Comparison of ENCODE assay signal across 8 mouse cellular contexts in the genomic region with DNA sequence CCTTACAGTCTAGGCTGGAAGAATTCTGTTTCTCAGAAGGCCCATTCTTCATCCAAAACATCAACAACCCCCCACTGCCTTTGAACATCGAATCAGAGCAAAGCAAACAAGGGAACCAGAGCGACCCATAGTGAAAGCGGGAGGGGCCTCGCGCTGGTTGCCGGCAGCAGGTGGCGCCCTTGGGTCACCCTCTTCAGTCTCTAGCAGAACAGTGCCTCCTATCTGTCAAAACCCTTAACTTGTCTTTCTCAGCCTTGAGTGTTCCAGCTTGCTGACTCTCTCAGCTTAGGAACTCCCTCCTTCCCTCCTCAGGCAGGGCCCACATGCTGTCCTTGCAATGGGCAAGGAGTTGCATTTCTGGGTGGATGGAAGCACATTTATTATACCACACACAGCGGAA. TPM values are rescaled to one million over a fixed set of nuclear protein-coding genes. Genes with fewer than 3 reads are reported as not detected.
DNase-seq lines count a peak whose midpoint lies in the region; ATAC-seq and TF ChIP-seq lines count a peak whose summit lies in the region.

No protein-coding gene starts in this region.

- no peak overlapping the region for H3K4me3 ChIP-seq in cortical plate, adult 2 months (ENCODE audit: insufficient read depth, low read length)
- H3K4me3 ChIP-seq in left cerebral cortex, adult 2 months = no peak overlapping the region

- no peak for TF ChIP-seq POLR2A in cortical plate, adult 2 months (IDR thresholded peaks at IDR 0.05; ENCODE audit: extremely low read depth, insufficient read depth, low read length)

- intact Hi-C loops in left cerebral cortex, adult 2 months (cut with DNase I) = loop anchor here (10.0 kb wide), 5 partner anchors 125 to 1665 kb away; no protein-coding TSS in a partner anchor

- peak; percentile 96 for ATAC-seq in megakaryocyte, adult 5-6 weeks (ENCODE audit: poor library complexity, severe bottlenecking)

- no peak overlapping the region for H3K27ac ChIP-seq in cortical plate, adult 2 months (ENCODE audit: insufficient read depth, low read length)
- no peak overlapping the region for H3K27ac ChIP-seq in left cerebral cortex, adult 2 months

- DNase-seq in adrenal gland, adult (ENCODE audit: inconsistent age in 2 of 2, low spot score in 1 of 2) = peak; percentile 80 to 93
- DNase-seq in gastrocnemius, adult 8-10 months (ENCODE audit: low spot score in 2 of 2) = peak; percentile 67 to 74
- DNase-seq in hindlimb bud, embryonic 11.5 days (ENCODE audit: extremely low spot score, low read depth, low spot score) = peak; percentile 35
- DNase-seq in left cerebral cortex, adult 2 months (ENCODE audit: extremely low spot score in 1 of 2, low spot score in 2 of 2) = peak; percentile 66 to 67
- peak; percentile 47 to 61 for DNase-seq in right cerebral cortex, postnatal 36 days (ENCODE audit: low spot score in 2 of 2)
- peak; percentile 74 for DNase-seq in yolk sac, embryonic 10.5 days (ENCODE audit: low spot score)

- TF ChIP-seq CTCF in cortical plate, adult 2 months (IDR thresholded peaks at IDR 0.05; ENCODE audit: extremely low read depth, insufficient read depth, low read length) = peak; percentile 91
- TF ChIP-seq CTCF in left cerebral cortex, adult 2 months (IDR thresholded peaks at IDR 0.05) = peak; percentile 88

- H3K4me1 ChIP-seq in cortical plate, adult 2 months (ENCODE audit: control insufficient read depth, insufficient read depth, low read length) = peaks cover 2% of the 10 kb centered on the region; the same call in 1 of the 2 replicates

RNA-seq across cellular contexts. Expression of a gene that starts 53.9 kb away (rescaled TPM):
- polyA plus RNA-seq in cortical plate, adult 2 months (2012; rRNA removed) = 1.3 and 2.0 TPM in 2 replicates
- 1 to 10 TPM in 1 of 4 experiments, under 1 TPM in 2, not detected in 1; 0.58 to 1.5 (median 0.94) TPM for total RNA-seq in gastrocnemius, adult 8-10 months (2022)
- total RNA-seq in left cerebral cortex, adult 2 months (2021) = 1 to 10 TPM; 3.5 to 4.4 TPM
- total RNA-seq in megakaryocyte, adult 5-6 weeks (2015) = not detected in 2 replicates
- not detected in 2 replicates for total RNA-seq in megakaryocyte, adult 5-6 weeks (2017)

Comparison
In these comparisons a context has a peak if more than half of its experiments do, and no peak if none do; other contexts are left out.
1. DNase-seq: peak in every context shown above with its lines; median percentile 86 in adrenal gland, adult; 74 in yolk sac, embryonic 10.5 days; 70 in gastrocnemius, adult 8-10 months; 66 in left cerebral cortex, adult 2 months; 54 in right cerebral cortex, postnatal 36 days; 35 in hindlimb bud, embryonic 11.5 days.